Mouse (Mus musculus) large intestine, adult 2 months (tissue): ENCODE measurements around the gene Sfrp2. TPM values are rescaled to one million over a fixed set of nuclear protein-coding genes. Genes with fewer than 3 reads are reported as not detected.

Source experiments
- DNase-seq: peaks from one replicate; pipeline ENCODE4 v3.0.0-alpha.2; 2012; ENCODE audit warnings: low read depth, low spot score
- WGBS: fragments of 180-500 bp; shearing (Covaris S2); methylation state at CpG from one replicate; pipeline ENCODE4 v1.1.7; 2018; 5-methylcytosine and 5-hydroxymethylcytosine counted together
- polyA plus RNA-seq: library from polyadenylated mRNA; depleted of rRNA; stranded (reverse); fragments of >200 nt; gene quantifications from 2 replicates; pipeline ENCODE4 v1.2.3, GENCODE M21; 2012; rRNA removed

Sfrp2 gene
- polyA plus RNA-seq, 1 experiment, result 0.69 TPM

DNA sequence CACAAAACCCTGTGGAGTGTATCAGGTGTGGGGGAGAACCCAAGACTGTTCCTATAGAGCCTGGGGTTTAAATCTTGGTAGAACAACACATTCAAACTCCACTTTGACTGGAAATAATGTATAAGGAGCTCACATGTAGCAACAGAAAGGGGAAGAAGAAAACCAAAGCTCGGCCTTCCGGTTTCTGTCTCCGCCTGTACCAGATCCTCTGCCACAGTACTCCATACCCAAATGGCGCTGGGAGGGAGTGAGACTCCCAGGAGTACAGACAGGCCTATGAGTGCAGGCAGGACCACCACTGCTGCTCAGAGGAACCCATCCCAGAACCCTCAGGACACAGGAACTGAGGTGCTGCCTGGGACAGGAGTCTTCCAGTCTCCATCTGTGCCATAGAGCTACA is 57.7 kb downstream of the Sfrp2 start:
- WGBS, result 94% methylated on average over 4 of the region's 4 CpGs

More for the DNA sequence above, 57.7 kb downstream of the Sfrp2 start:
- no peak for DNase-seq

Other genes with a start within 250 kb of the Sfrp2 start
- gene Tlr2, start 75.4 kb downstream of the Sfrp2 start, polyA plus RNA-seq, result 3.0 and 3.9 TPM in 2 replicates